ENCODE assay signal across 11 mouse cellular contexts in genomic region chr1:173418936-173419621, GRCm38 (mm10). TPM values are rescaled to one million over a fixed set of nuclear protein-coding genes. Genes with fewer than 3 reads are reported as not detected.
DNase-seq lines count a peak whose midpoint lies in the region; ATAC-seq lines count a peak whose summit lies in the region.
"Had no signal": no experiment of that assay in that cellular context is flagged by ENCODE, and none has a peak within 500 bp of the region (broad histone marks: within the 10 kb centered on the region; RNA-seq: fewer than 3 reads in every experiment).

No protein-coding gene starts in this region.

- peak; percentile 90 for ATAC-seq in monocyte, adult 5-6 weeks (replicated peaks; ENCODE audit: insufficient number of reproducible peaks, low FRiP score, low TSS enrichment, poor library complexity, severe bottlenecking)
- ATAC-seq: Patski had no signal

- 25% methylated on average over 1 of the region's 1 CpGs for WGBS in large intestine, adult 2 months

- peak; percentile 9 for DNase-seq in kidney, postnatal 10 days
- no peak for DNase-seq in kidney, adult 11 months
- DNase-seq in R1 (ENCODE audit: low read depth, low spot score) = peak; percentile 27
- peak; percentile 84 for DNase-seq in large intestine, adult 2 months (ENCODE audit: low read depth, low spot score)
- no peak for DNase-seq in ovary, postnatal 14 days (ENCODE audit: low spot score)
- DNase-seq in cerebellum, adult 11-12 months = no peak
- no peak for DNase-seq in testis, postnatal 10 days (ENCODE audit: low spot score)
- DNase-seq: cerebellum, adult 2 months; thymus, adult 2 months had no signal

RNA-seq across cellular contexts. Expression of gene Cadm3, which starts 51.6 kb away (rescaled TPM):
- 6.2 and 7.5 TPM in 2 replicates for polyA plus RNA-seq in large intestine, adult 2 months (2012; rRNA removed)
- total RNA-seq in monocyte, adult 5-6 weeks (2017) = 3.2 to 9.0 TPM (median 6.9 TPM) in 3 replicates
- polyA plus RNA-seq: Patski had no signal

Comparison
In these comparisons a context has a peak if more than half of its experiments do, and no peak if none do; other contexts are left out.
1. DNase-seq: peak in kidney, postnatal 10 days (single experiment), R1 (single experiment) and large intestine, adult 2 months (single experiment); none in kidney, adult 11 months (single experiment), ovary, postnatal 14 days (single experiment), cerebellum, adult 11-12 months (single experiment) and testis, postnatal 10 days (single experiment).